Mouse (Mus musculus) heart, embryonic 11.5 days (tissue): ENCODE results near the gene 1700014D04Rik. TPM values are rescaled to one million over a fixed set of nuclear protein-coding genes. Genes with fewer than 3 reads are reported as not detected.
"Not testable (repeated sequence)": the region's sequence is repeated elsewhere in the genome, so short reads cannot be mapped to it uniquely, and the experiment has no call there.

Source experiments
- ATAC-seq: fragments of 200-750 bp; cut with Nextera tagmentation; replicated peaks from 2 replicates; pipeline ENCODE4 v1.8.0; 2017; ENCODE audit warnings: moderate library complexity; ENCODE audit not compliant: insufficient number of reproducible peaks, low FRiP score, low TSS enrichment
- H3K27ac ChIP-seq: fragments of 300-500 bp; sonication (generic); 2 replicates; pipeline ENCODE4 v1.5.1; 2014; ENCODE audit warnings: mild to moderate bottlenecking, low read depth, low read length
- H3K27me3 ChIP-seq: fragments of 300-500 bp; sonication (generic); 2 replicates; pipeline ENCODE4 v1.6.1; 2014; ENCODE audit warnings: mild to moderate bottlenecking, low read length, mixed read lengths; ENCODE audit not compliant: control insufficient read depth, insufficient read depth
- H3K36me3 ChIP-seq: fragments of 300-500 bp; sonication (generic); 2 replicates; pipeline ENCODE4 v1.6.1; 2014; ENCODE audit warnings: mild to moderate bottlenecking, low read length, moderate library complexity, mixed read lengths; ENCODE audit not compliant: control insufficient read depth, insufficient read depth
- H3K4me1 ChIP-seq: fragments of 300-500 bp; sonication (generic); 2 replicates; pipeline ENCODE4 v1.6.1; 2014; ENCODE audit warnings: low read length; ENCODE audit not compliant: control insufficient read depth, insufficient read depth
- H3K4me2 ChIP-seq: fragments of 300-500 bp; sonication (generic); 2 replicates; pipeline ENCODE4 v1.6.1; 2014; ENCODE audit warnings: mild to moderate bottlenecking, moderate library complexity
- H3K4me3 ChIP-seq: fragments of 300-500 bp; sonication (generic); 2 replicates; pipeline ENCODE4 v1.5.1; 2014; ENCODE audit warnings: low read depth, low read length
- H3K9ac ChIP-seq: fragments of 300-500 bp; sonication (generic); 2 replicates; pipeline ENCODE4 v1.6.1; 2014; ENCODE audit warnings: mild to moderate bottlenecking, low read depth, low read length, moderate library complexity
- H3K9me3 ChIP-seq: fragments of 300-500 bp; sonication (generic); replicated peaks from 2 replicates; pipeline ENCODE4 v1.6.1; 2016; ENCODE audit warnings: low read length; ENCODE audit not compliant: control insufficient read depth
- WGBS: fragments of 180-500 bp; shearing (Covaris S2); extraction: QIAGEN DNeasy Blood & Tissue Kit; methylation state at CpG from one replicate; pipeline ENCODE4 v1.1.7; 2014; ENCODE audit not compliant: insufficient replicate concordance; 5-methylcytosine and 5-hydroxymethylcytosine counted together
- polyA plus RNA-seq: library from polyadenylated mRNA; unstranded; fragments of >200 nt; fragmentation: Nextera tagmentation; extraction: Ambion mirVana; gene quantifications from 2 replicates; pipeline ENCODE4 v1.2.1, GENCODE M21; 2014

1700014D04Rik gene
- polyA plus RNA-seq, 1 experiment from 2014 or later = not detected

GRCm38 (mm10) chr13:59746164-59746563 is 388 bp downstream of the 1700014D04Rik start:
- ATAC-seq = no peak
- H3K36me3 ChIP-seq = no peaks in the 10 kb centered on the region
- H3K4me3 ChIP-seq = no peak overlapping the region
- H3K27ac ChIP-seq = no peak overlapping the region
- no peak overlapping the region for H3K4me2 ChIP-seq
- H3K4me1 ChIP-seq = 0 out of 2 replicates have a peak, but pooled peaks cover 2% of the 10 kb centered on the region
- H3K9ac ChIP-seq = no peak overlapping the region
- H3K27me3 ChIP-seq = no peaks in the 10 kb centered on the region
- H3K9me3 ChIP-seq = no peaks in the 10 kb centered on the region
- 58% methylated on average over 6 of the region's 6 CpGs for WGBS

- Histone ChIP-seq H3K4me1 (0 out of 2 replicates have a peak, but pooled peaks cover 2% of the 10 kb centered on the region), H3K4me2 (no peak overlapping the region), H3K4me3 (no peak overlapping the region), H3K9me3 (no peaks in the 10 kb centered on the region), H3K27me3 (no peaks in the 10 kb centered on the region), H3K9ac (no peak overlapping the region), H3K27ac (no peak overlapping the region), H3K36me3 (no peaks in the 10 kb centered on the region)
- 77% methylated on average over 6 of the region's 6 CpGs for WGBS
- ATAC-seq = no peak
These were observed 1.1 kb downstream of the 1700014D04Rik start for GRCm38 (mm10) chr13:59745462-59745861.

GRCm38 (mm10) chr13:59741697-59742096 is 4.9 kb downstream of the 1700014D04Rik start:
- Histone ChIP-seq H3K4me2 (no peak overlapping the region), H3K9me3 (no peaks in the 10 kb centered on the region), H3K9ac (no peak overlapping the region), H3K4me1 (no peaks in the 10 kb centered on the region), H3K4me3 (no peak overlapping the region), H3K27me3 (no peaks in the 10 kb centered on the region), H3K27ac (no peak overlapping the region), H3K36me3 (no peaks in the 10 kb centered on the region)
- no peak for ATAC-seq
- 72% methylated on average over 10 of the region's 10 CpGs for WGBS

GRCm38 (mm10) chr13:59741096-59741495 is 5.5 kb downstream of the 1700014D04Rik start:
- no peak overlapping the region for H3K9ac ChIP-seq
- no peaks in the 10 kb centered on the region for H3K27me3 ChIP-seq
- H3K27ac ChIP-seq = no peak overlapping the region
- H3K4me3 ChIP-seq = no peak overlapping the region
- ATAC-seq = no peak
- H3K36me3 ChIP-seq = no peaks in the 10 kb centered on the region
- no peaks in the 10 kb centered on the region for H3K9me3 ChIP-seq
- H3K4me2 ChIP-seq = no peak overlapping the region
- 75% methylated on average over 11 of the region's 11 CpGs for WGBS
- no peaks in the 10 kb centered on the region for H3K4me1 ChIP-seq

- WGBS = 79% methylated on average over 4 of the region's 4 CpGs
- Histone ChIP-seq H3K4me2 (no peak overlapping the region), H3K27ac (no peak overlapping the region), H3K4me3 (no peak overlapping the region), H3K9me3 (no peaks in the 10 kb centered on the region), H3K9ac (no peak overlapping the region), H3K27me3 (no peaks in the 10 kb centered on the region), H3K4me1 (no peaks in the 10 kb centered on the region), H3K36me3 (no peaks in the 10 kb centered on the region)
- no peak for ATAC-seq
These were observed 7.2 kb downstream of the 1700014D04Rik start for GRCm38 (mm10) chr13:59739397-59739796.

- Histone ChIP-seq H3K36me3 (no peaks in the 10 kb centered on the region), H3K27ac (peak overlapping the region; percentile 77), H3K4me3 (no peak overlapping the region), H3K27me3 (no peaks in the 10 kb centered on the region), H3K4me1 (no peaks in the 10 kb centered on the region), H3K9me3 (no peaks in the 10 kb centered on the region), H3K4me2 (no peak overlapping the region), H3K9ac (no peak overlapping the region)
- ATAC-seq = peak; percentile 68
- 71% methylated on average over 2 of the region's 2 CpGs for WGBS
These were observed 8.1 kb downstream of the 1700014D04Rik start for GRCm38 (mm10) chr13:59738455-59738854.

- no peaks in the 10 kb centered on the region for H3K27me3 ChIP-seq
- no peak overlapping the region for H3K4me2 ChIP-seq
- H3K36me3 ChIP-seq = no peaks in the 10 kb centered on the region
- no peak overlapping the region for H3K9ac ChIP-seq
- H3K4me1 ChIP-seq = no peaks in the 10 kb centered on the region
- no peak overlapping the region for H3K4me3 ChIP-seq
- H3K27ac ChIP-seq = no peak overlapping the region
- no peaks in the 10 kb centered on the region for H3K9me3 ChIP-seq
- WGBS = 26% methylated on average over 3 of the region's 3 CpGs
- 0 out of 2 replicates have a peak, but pooled peaks have one; percentile 21 for ATAC-seq
These were observed 11.4 kb downstream of the 1700014D04Rik start for GRCm38 (mm10) chr13:59735190-59735589.

GRCm38 (mm10) chr13:59734347-59734746 is 12.2 kb downstream of the 1700014D04Rik start:
- H3K27ac ChIP-seq, H3K9me3 ChIP-seq, H3K36me3 ChIP-seq, H3K9ac ChIP-seq, ATAC-seq, H3K4me2 ChIP-seq, H3K27me3 ChIP-seq, H3K4me3 ChIP-seq, H3K4me1 ChIP-seq: not testable (repeated sequence)
- WGBS = 33% methylated on average over 6 of the region's 6 CpGs

GRCm38 (mm10) chr13:59733936-59734335 is 12.6 kb downstream of the 1700014D04Rik start:
- no peak overlapping the region for H3K4me3 ChIP-seq
- H3K9ac ChIP-seq = no peak overlapping the region
- no peak for ATAC-seq
- no peak overlapping the region for H3K4me2 ChIP-seq
- 81% methylated on average over 2 of the region's 4 CpGs for WGBS
- no peaks in the 10 kb centered on the region for H3K9me3 ChIP-seq
- no peak overlapping the region for H3K27ac ChIP-seq
- no peaks in the 10 kb centered on the region for H3K27me3 ChIP-seq
- H3K36me3 ChIP-seq = no peaks in the 10 kb centered on the region
- no peaks in the 10 kb centered on the region for H3K4me1 ChIP-seq
